Mouse (Mus musculus): ENCODE data around the gene Klf5. TPM values are rescaled to one million over a fixed set of nuclear protein-coding genes. Genes with fewer than 3 reads are reported as not detected.

Gene Klf5
- total RNA-seq (2015) (2.4 and 3.6 TPM in 2 replicates), total RNA-seq (2017) (1.2 and 1.5 TPM in 2 replicates)

- peak; percentile 95 for ATAC-seq (replicated peaks; ENCODE audit: poor library complexity)
Measured at GRCm38 (mm10) chr14:99298385-99299021, at the start of gene Klf5. Gene Klf5 (plus strand): TSS chr14:99298691.

- ATAC-seq (replicated peaks; ENCODE audit: poor library complexity) = no peak
Measured at GRCm38 (mm10) chr14:99262026-99262425, 36.5 kb upstream of the Klf5 start.

GRCm38 (mm10) chr14:99263816-99264215, 34.7 kb upstream of the Klf5 start:
- ATAC-seq (replicated peaks; ENCODE audit: poor library complexity) = peak; percentile 81

- ATAC-seq (replicated peaks; ENCODE audit: poor library complexity) = peak; percentile 64
Measured at GRCm38 (mm10) chr14:99265791-99266190, 32.7 kb upstream of the Klf5 start.

- ATAC-seq (replicated peaks; ENCODE audit: poor library complexity) = no peak
Measured at GRCm38 (mm10) chr14:99266749-99267148, 31.7 kb upstream of the Klf5 start.

- ATAC-seq (replicated peaks; ENCODE audit: poor library complexity) = no peak
Measured at GRCm38 (mm10) chr14:99274056-99274455, 24.4 kb upstream of the Klf5 start.

GRCm38 (mm10) chr14:99275827-99276226, 22.7 kb upstream of the Klf5 start:
- ATAC-seq (replicated peaks; ENCODE audit: poor library complexity) = no peak

GRCm38 (mm10) chr14:99278312-99278711, 20.2 kb upstream of the Klf5 start:
- ATAC-seq (replicated peaks; ENCODE audit: poor library complexity) = no peak

- peak; percentile 94 for ATAC-seq (replicated peaks; ENCODE audit: poor library complexity)
Measured at GRCm38 (mm10) chr14:99278763-99279486, 19.6 kb upstream of the Klf5 start.

GRCm38 (mm10) chr14:99280399-99280798, 18.1 kb upstream of the Klf5 start:
- ATAC-seq (replicated peaks; ENCODE audit: poor library complexity) = no peak

GRCm38 (mm10) chr14:99280825-99281433, 17.6 kb upstream of the Klf5 start:
- ATAC-seq (replicated peaks; ENCODE audit: poor library complexity) = peak; percentile 12; the same call in 1 of the 2 replicates

- ATAC-seq (replicated peaks; ENCODE audit: poor library complexity) = peak; percentile 59
Measured at GRCm38 (mm10) chr14:99285486-99285885, 13.0 kb upstream of the Klf5 start.

GRCm38 (mm10) chr14:99292176-99292575, 6.3 kb upstream of the Klf5 start:
- no peak for ATAC-seq (replicated peaks; ENCODE audit: poor library complexity)

- ATAC-seq (replicated peaks; ENCODE audit: poor library complexity) = no peak
Measured at GRCm38 (mm10) chr14:99294424-99294823, 4.1 kb upstream of the Klf5 start.

GRCm38 (mm10) chr14:99295606-99296341, 2.7 kb upstream of the Klf5 start:
- ATAC-seq (replicated peaks; ENCODE audit: poor library complexity) = no peak

- peak; percentile 30 for ATAC-seq (replicated peaks; ENCODE audit: poor library complexity)
Measured at GRCm38 (mm10) chr14:99299022-99299481, 561 bp downstream of the Klf5 start.

GRCm38 (mm10) chr14:99299701-99300191, 1.3 kb downstream of the Klf5 start:
- ATAC-seq (replicated peaks; ENCODE audit: poor library complexity) = no peak

GRCm38 (mm10) chr14:99301472-99301871, 3.0 kb downstream of the Klf5 start:
- ATAC-seq (replicated peaks; ENCODE audit: poor library complexity) = no peak

- no peak for ATAC-seq (replicated peaks; ENCODE audit: poor library complexity)
Measured at GRCm38 (mm10) chr14:99304387-99304786, 5.9 kb downstream of the Klf5 start.

GRCm38 (mm10) chr14:99304997-99305792, 6.7 kb downstream of the Klf5 start:
- ATAC-seq (replicated peaks; ENCODE audit: poor library complexity) = no peak

All from megakaryocyte progenitor cell, adult 5-6 weeks (primary cell).